Mouse (Mus musculus) ES-E14 (cell line): ENCODE data around the gene Nkx2-4. TPM values are rescaled to one million over a fixed set of nuclear protein-coding genes. Genes with fewer than 3 reads are reported as not detected.

Experiments
- DNase-seq: peaks from one replicate; pipeline ENCODE4 v3.0.0-alpha.2; 2013; ENCODE audit warnings: low read depth, low spot score
- H3K27ac ChIP-seq: 2 replicates; pipeline ENCODE4 v1.5.1; 2012; ENCODE audit warnings: low read depth, mild to moderate bottlenecking, low read length, moderate library complexity, mixed read lengths; ENCODE audit not compliant: poor library complexity, insufficient read depth, severe bottlenecking
- H3K36me3 ChIP-seq: 2 replicates; pipeline ENCODE4 v1.6.1; 2012; ENCODE audit warnings: mild to moderate bottlenecking, low read length, moderate library complexity, mixed read lengths; ENCODE audit not compliant: control insufficient read depth, poor library complexity, insufficient read depth, severe bottlenecking
- H3K4me1 ChIP-seq, 2 experiments: fragments of 150-350 bp in 1 of 2; sonication (generic) in 1 of 2; 2 replicates each; pipeline ENCODE4 v1.6.1; 2012; ENCODE audit warnings: low read length in 2 of 2, mild to moderate bottlenecking in 1 of 2, mixed read lengths in 1 of 2; ENCODE audit not compliant: control insufficient read depth in 2 of 2, insufficient read depth in 2 of 2, poor library complexity in 1 of 2
- H3K4me3 ChIP-seq, 2 experiments: fragments of 150-350 bp in 1 of 2; sonication (generic) in 1 of 2; 2 replicates each; pipeline ENCODE4 v1.5.1; 2012; ENCODE audit warnings: low read length in 2 of 2, low read depth in 1 of 2, mild to moderate bottlenecking in 1 of 2, mixed read lengths in 1 of 2; ENCODE audit not compliant: insufficient read depth in 1 of 2, poor library complexity in 1 of 2, severe bottlenecking in 1 of 2
- H3K9ac ChIP-seq: 2 replicates; pipeline ENCODE4 v1.6.1; 2012; ENCODE audit warnings: low read depth, mild to moderate bottlenecking, low read length, mixed read lengths; ENCODE audit not compliant: poor library complexity, insufficient read depth, severe bottlenecking
- H3K9me3 ChIP-seq: fragments of 150-350 bp; sonication (generic); 2 replicates; pipeline ENCODE4 v1.6.1; 2012; ENCODE audit warnings: low read depth, mild to moderate bottlenecking, low read length; ENCODE audit not compliant: control insufficient read depth, insufficient read depth
- CHD2 ChIP-seq: IDR thresholded peaks from 2 replicates; pipeline ENCODE4 v1.6.1; 2014; ENCODE audit warnings: mild to moderate bottlenecking, low read depth, low read length, inconsistent platforms
- HCFC1 ChIP-seq: IDR thresholded peaks from 2 replicates; pipeline ENCODE4 v1.6.1; 2012; ENCODE audit warnings: low read length, inconsistent platforms, borderline replicate concordance; ENCODE audit not compliant: insufficient read depth
- MAFK ChIP-seq: IDR thresholded peaks from 2 replicates; pipeline ENCODE4 v1.6.1; 2014; ENCODE audit warnings: mild to moderate bottlenecking, low read depth, low read length, inconsistent platforms; ENCODE audit not compliant: insufficient read depth
- ZC3H11A ChIP-seq: IDR thresholded peaks from 2 replicates; pipeline ENCODE4 v1.6.1; 2012; ENCODE audit warnings: low read depth, mild to moderate bottlenecking, inconsistent platforms, low read length, borderline replicate concordance
- ZNF384 ChIP-seq: IDR thresholded peaks from 2 replicates; pipeline ENCODE4 v1.6.1; 2012; ENCODE audit warnings: low read depth, low read length, inconsistent platforms
- in situ Hi-C, 2 experiments: fragments of 600-800 bp; cut with MboI; formaldehyde crosslinking; loops; one replicate each; pipeline ENCODE4 v1.15.1; 2025; ENCODE audit warnings: low sequenced_read_pairs in 2 of 2, inconsistent platforms in 1 of 2; ENCODE audit not compliant: unreplicated experiment in 2 of 2
- total RNA-seq: library from RNA; depleted of rRNA; stranded (reverse); fragments of 300-350 nt; gene quantifications from 2 replicates; pipeline ENCODE4 v1.2.3, GENCODE M21; 2012; rRNA removed

Gene Nkx2-4
- total RNA-seq, 1 experiment, result 0.31 TPM

DNA sequence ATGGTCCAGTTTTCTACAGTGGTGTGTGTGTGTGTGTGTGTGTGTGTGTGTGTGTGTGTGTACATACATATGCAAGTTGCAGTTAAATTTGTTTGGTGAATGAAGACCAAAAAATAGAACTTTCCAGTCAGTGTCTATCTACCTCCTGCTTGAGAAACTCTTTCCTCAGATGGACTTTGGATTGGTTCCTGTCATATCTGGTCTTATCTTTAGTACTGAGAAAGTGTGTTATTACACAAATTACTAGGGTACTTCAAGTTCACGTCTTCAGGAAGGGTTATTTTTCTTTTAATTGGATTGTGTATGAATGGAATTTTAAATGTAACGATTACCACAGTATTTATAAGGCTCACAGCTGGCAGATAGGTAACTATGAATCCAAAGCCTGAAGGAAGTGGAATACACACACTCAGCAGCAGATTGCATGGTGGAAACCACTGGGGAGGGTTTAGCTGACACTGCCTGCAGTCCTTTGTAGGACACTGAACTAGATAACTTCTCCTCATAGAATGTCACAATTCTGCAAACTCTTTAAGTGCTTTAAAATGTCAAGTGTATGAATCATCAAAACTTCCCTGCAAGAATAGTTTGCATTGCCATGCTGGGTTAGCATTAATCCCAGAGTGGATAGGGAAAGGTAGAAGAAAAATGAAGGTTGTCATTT, 31.9 kb downstream of the Nkx2-4 start:
- H3K36me3 ChIP-seq, result no peaks in the 10 kb centered on the region; the same call in 1 of the 2 replicates
- in situ Hi-C loops, result no loop called here
- H3K4me3 ChIP-seq, result no peak overlapping the region
- H3K27ac ChIP-seq, result no peak overlapping the region
- no peak for DNase-seq
- no peak overlapping the region for H3K9ac ChIP-seq
- H3K4me1 ChIP-seq, result no peaks in the 10 kb centered on the region
- H3K9me3 ChIP-seq, result no peaks in the 10 kb centered on the region
- TF ChIP-seq ZNF384 (no peak), ZC3H11A (no peak), CHD2 (no peak), HCFC1 (no peak), MAFK (no peak)

DNA sequence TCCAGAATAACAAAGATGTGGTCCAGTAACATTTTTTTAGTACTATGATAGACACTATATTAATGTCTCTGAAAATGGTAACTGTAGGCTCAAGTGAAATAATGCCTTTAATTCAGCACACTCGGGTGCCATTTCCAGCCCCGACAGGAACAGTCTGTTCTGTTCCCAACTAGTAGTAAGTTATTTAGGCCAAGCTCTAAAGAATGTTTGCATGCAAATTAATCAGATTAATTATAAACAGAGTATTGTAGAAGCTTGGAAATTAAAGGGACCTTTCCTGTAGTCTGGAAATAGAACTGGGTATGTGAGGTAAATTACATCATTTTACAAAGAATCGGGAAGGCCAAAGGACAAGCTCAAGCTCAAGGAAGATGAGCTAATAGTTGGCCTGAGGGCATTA, 38.2 kb downstream of the Nkx2-4 start:
- in situ Hi-C loops, result no loop called here
- no peak overlapping the region for H3K27ac ChIP-seq
- peaks cover 2% of the 10 kb centered on the region for H3K36me3 ChIP-seq

DNA sequence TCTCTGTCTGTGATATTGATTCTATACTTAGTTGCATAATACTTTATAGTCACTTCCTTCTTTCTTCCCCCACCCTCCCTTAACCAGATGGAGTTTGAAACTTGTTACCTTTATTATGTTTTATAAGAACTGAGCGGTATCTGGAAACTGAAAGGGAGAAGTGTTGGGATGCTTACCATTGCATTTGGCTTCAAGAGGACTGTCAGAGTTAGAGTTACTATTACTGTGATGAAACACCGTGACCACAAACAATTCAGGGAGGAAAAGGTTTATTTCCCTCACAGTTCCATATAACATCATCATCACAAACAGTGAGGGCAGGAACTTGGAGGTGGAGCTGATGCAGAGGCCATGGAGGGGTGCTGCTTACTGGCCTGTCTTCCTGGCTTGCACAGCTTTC, 49.4 kb downstream of the Nkx2-4 start:
- Histone ChIP-seq H3K9ac (no peak overlapping the region), H3K36me3 (peaks cover 7% of the 10 kb centered on the region), H3K27ac (no peak overlapping the region), H3K4me3 (no peak overlapping the region), H3K4me1 (peaks cover 0 to 2% of the 10 kb centered on the region in 2 experiments; a peak in 1 of 4 replicates), H3K9me3 (no peaks in the 10 kb centered on the region)
- in situ Hi-C loops, result no loop called here
- TF ChIP-seq ZNF384 (no peak), HCFC1 (no peak), MAFK (no peak), CHD2 (no peak), ZC3H11A (no peak)
- DNase-seq, result no peak

More for the DNA sequence above, 38.2 kb downstream of the Nkx2-4 start:
- TF ChIP-seq HCFC1 (no peak), CHD2 (no peak), MAFK (no peak), ZC3H11A (no peak), ZNF384 (no peak)
- no peak overlapping the region for H3K4me3 ChIP-seq
- H3K4me1 ChIP-seq, result no peaks in the 10 kb centered on the region
- no peaks in the 10 kb centered on the region for H3K9me3 ChIP-seq
- H3K9ac ChIP-seq, result no peak overlapping the region
- DNase-seq, result no peak

Other genes starting within 250 kb of the Nkx2-4 start
- gene Kiz, start 229.6 kb downstream of the Nkx2-4 start, total RNA-seq, result 6.3 and 8.5 TPM in 2 replicates
- 80.0 and 85.7 TPM in 2 replicates for gene Xrn2, start 72.4 kb downstream of the Nkx2-4 start, total RNA-seq
- gene Nkx2-2, start 108.8 kb upstream of the Nkx2-4 start, total RNA-seq, result 0.27 TPM in 1 of 2 replicates, not detected in the other